Comparison of ENCODE assay signal across 14 mouse cellular contexts in the genomic region with DNA sequence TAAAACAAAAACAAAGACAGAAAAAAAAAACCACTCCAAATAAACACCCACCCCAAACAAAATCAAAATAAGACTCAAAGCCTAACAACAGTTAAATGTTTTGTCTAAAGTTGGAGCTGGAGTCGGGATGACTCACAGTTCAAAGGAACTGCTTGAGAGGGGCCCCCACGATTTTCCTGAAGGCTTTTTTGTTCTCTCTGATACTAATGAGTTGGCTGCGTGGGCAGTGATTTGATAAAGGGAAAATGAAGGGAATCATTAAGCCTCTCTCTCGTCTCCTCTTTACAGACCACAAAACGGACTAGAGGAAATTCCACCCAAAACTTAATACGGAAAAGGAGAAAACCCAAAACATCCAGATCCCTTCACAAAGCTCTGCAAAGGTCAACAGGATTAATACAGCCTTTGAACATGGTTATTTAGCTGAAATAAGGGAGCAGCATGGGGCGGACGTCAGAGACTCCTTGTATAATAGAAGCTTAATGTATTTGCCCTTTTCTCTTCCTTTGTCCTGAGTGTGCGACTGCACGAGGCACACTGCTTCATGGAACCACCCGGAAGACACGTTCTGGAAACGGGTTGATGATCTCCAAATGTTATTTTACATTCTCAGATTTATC.
DNase-seq lines count a peak whose midpoint lies in the region; ATAC-seq and TF ChIP-seq lines count a peak whose summit lies in the region.
"Had no signal": no experiment of that assay in that cellular context is flagged by ENCODE, and none has a peak within 500 bp of the region (broad histone marks: within the 10 kb centered on the region; RNA-seq: fewer than 3 reads in every experiment).

No protein-coding gene starts in this region.

- H3K27me3 ChIP-seq in forebrain, postnatal 0 days (ENCODE audit: insufficient read depth, low read length), result no peaks in the 10 kb centered on the region
- H3K27me3 ChIP-seq: megakaryocyte, embryonic 14.5 days; neural tube, embryonic 13.5 days had no signal

- DNase-seq in adrenal gland, postnatal 10 days, result peak; percentile 10
- no peak for DNase-seq in adrenal gland, adult 2 months
- peak; percentile 20 for DNase-seq in kidney, postnatal 10 days
- DNase-seq in kidney, adult 8-10 months, result no peak
- peak; percentile 96 for DNase-seq in Muller cell, postnatal 12 days (ENCODE audit: inconsistent ontology term)
- DNase-seq in forebrain, postnatal 0 days, result no peak
- DNase-seq: cerebellum, adult 18-20 months; heart, adult 18-20 months; heart, postnatal 10 days; kidney, postnatal 25 days had no signal

- peak; percentile 18; the same call in 1 of the 2 replicates for ATAC-seq in forebrain, postnatal 0 days
- no peak for ATAC-seq in frontal cortex, adult (ENCODE audit: low TSS enrichment)
- ATAC-seq in erythroid progenitor cell, adult 5-6 weeks (replicated peaks; ENCODE audit: low FRiP score, poor library complexity, severe bottlenecking), result no peak

- WGBS in forebrain, postnatal 0 days, result 8% methylated on average over 13 of the region's 13 CpGs

- no peaks in the 10 kb centered on the region for H3K36me3 ChIP-seq in forebrain, postnatal 0 days (ENCODE audit: insufficient read depth)
- H3K36me3 ChIP-seq: neural tube, embryonic 13.5 days had no signal

- H3K4me1 ChIP-seq in forebrain, postnatal 0 days (ENCODE audit: insufficient read depth), result no peaks in the 10 kb centered on the region
- H3K4me1 ChIP-seq: megakaryocyte, embryonic 14.5 days; neural tube, embryonic 13.5 days had no signal

- H3K9ac ChIP-seq in forebrain, postnatal 0 days, result no peak overlapping the region
- H3K9ac ChIP-seq: neural tube, embryonic 13.5 days had no signal

- no peak overlapping the region for H3K27ac ChIP-seq in forebrain, postnatal 0 days (ENCODE audit: low read depth, low read length)
- H3K27ac ChIP-seq: neural tube, embryonic 13.5 days had no signal

- no peaks in the 10 kb centered on the region for H3K9me3 ChIP-seq in forebrain, postnatal 0 days (ENCODE audit: low read length)
- H3K9me3 ChIP-seq: megakaryocyte, embryonic 14.5 days; neural tube, embryonic 13.5 days had no signal

- H3K4me3 ChIP-seq in forebrain, postnatal 0 days (ENCODE audit: low read depth, low read length), result no peak overlapping the region
- H3K4me3 ChIP-seq: megakaryocyte, embryonic 14.5 days; neural tube, embryonic 13.5 days had no signal

- H3K4me2 ChIP-seq in forebrain, postnatal 0 days (ENCODE audit: low read depth), result no peak overlapping the region
- H3K4me2 ChIP-seq: neural tube, embryonic 13.5 days had no signal

- no peak for TF ChIP-seq CTCF in forebrain, postnatal 0 days (IDR thresholded peaks at IDR 0.05; ENCODE audit: low read depth)

Comparison
In these comparisons a context has a peak if more than half of its experiments do, and no peak if none do; other contexts are left out.
1. DNase-seq: peak in adrenal gland, postnatal 10 days (single experiment), kidney, postnatal 10 days (single experiment) and Muller cell, postnatal 12 days (single experiment); none in adrenal gland, adult 2 months (single experiment), kidney, adult 8-10 months (0 of 2) and forebrain, postnatal 0 days (single experiment).